Mouse (Mus musculus) lung, adult 2 months (tissue): Measurements from ENCODE around the gene Cluap1.

Experiments
- CTCF ChIP-seq: fragments of 200-500 bp; IDR thresholded peaks from 2 replicates; pipeline ENCODE4 v1.5.1; 2011; ENCODE audit warnings: mild to moderate bottlenecking, low read length, control low read depth; ENCODE audit not compliant: insufficient read depth
- POLR2A ChIP-seq: fragments of 200-500 bp; IDR thresholded peaks from 2 replicates; pipeline ENCODE4 v1.6.1; 2011; ENCODE audit warnings: low read depth, mild to moderate bottlenecking, control low read depth, low read length, borderline replicate concordance; ENCODE audit errors: extremely low read depth

DNA sequence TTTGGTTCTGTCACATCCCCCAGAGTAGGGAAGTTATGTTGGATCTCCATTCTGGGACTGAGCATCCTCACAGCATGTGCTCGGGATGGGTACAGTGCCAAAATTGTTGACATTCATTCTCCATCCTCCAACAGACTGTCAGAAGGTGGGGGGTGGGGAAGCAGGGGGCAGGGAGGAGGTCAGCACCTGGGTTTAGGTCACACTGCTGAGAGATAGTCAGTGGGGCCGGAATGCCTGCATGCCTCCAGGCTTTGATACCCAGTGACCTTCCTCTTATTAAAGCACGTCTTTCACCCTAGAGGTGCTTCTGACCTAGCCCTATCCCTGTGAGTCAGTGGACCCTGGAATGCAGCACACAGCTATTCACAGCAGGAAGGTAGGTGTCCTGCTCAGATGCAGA lies 68.1 kb downstream of the Cluap1 start:
- no peak for TF ChIP-seq POLR2A
- no peak for TF ChIP-seq CTCF
